Mouse (Mus musculus) liver, postnatal 0 days (tissue): ENCODE data around the gene Cited4.

Experiments
- CTCF ChIP-seq: sonication (generic); IDR thresholded peaks from 2 replicates; pipeline ENCODE4 v1.5.1; 2016; ENCODE audit warnings: antibody characterized with exemption, low read depth
- EP300 ChIP-seq: IDR thresholded peaks from 2 replicates; pipeline ENCODE4 v1.6.1; 2016; ENCODE audit warnings: antibody characterized with exemption, low read depth, mild to moderate bottlenecking

DNA sequence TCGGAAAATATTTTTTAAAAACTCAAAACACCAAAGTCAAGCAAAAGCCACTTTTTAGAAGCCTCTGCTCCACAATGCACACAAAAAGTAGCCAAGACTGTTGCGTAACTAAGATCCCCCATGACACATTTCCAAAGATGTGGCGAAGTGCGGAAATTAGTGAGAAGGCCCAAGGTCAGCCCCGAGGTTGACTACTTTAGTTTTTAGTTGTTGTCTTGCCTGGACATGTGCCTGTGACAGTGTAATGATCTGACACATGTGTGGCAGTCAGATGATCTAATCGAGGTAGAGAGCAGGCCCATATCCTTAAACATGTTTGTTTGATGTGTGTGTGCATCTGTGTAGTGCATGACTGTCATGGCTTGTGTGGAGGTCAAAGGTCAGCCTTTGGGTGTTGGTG is 24.4 kb upstream of the Cited4 start:
- TF ChIP-seq CTCF (no peak), EP300 (no peak)
